Mouse (Mus musculus) lung, postnatal 0 days (tissue): ENCODE results near the gene Egflam. TPM values are rescaled to one million over a fixed set of nuclear protein-coding genes. Genes with fewer than 3 reads are reported as not detected.
A peak's percentile ranks its signal among the peaks of the same experiment; 100 is the strongest.

Source experiments
- ATAC-seq: fragments of 200-750 bp; cut with Nextera tagmentation; 2 replicates; pipeline ENCODE4 v1.8.0; 2017; ENCODE audit warnings: moderate library complexity
- DNase-seq: peaks from one replicate; pipeline ENCODE4 v3.0.0-alpha.2; 2016; ENCODE audit warnings: low spot score
- H3K27ac ChIP-seq: fragments of 300-500 bp; sonication (generic); 2 replicates; pipeline ENCODE4 v1.5.1; 2014; ENCODE audit warnings: antibody characterized with exemption, mild to moderate bottlenecking, low read length, mixed read lengths
- H3K27me3 ChIP-seq: fragments of 300-500 bp; sonication (generic); replicated peaks from 2 replicates; pipeline ENCODE4 v1.6.1; 2014; ENCODE audit warnings: low read length, mixed read lengths; ENCODE audit not compliant: insufficient read depth
- H3K36me3 ChIP-seq: fragments of 300-500 bp; sonication (generic); 2 replicates; pipeline ENCODE4 v1.6.1; 2014; ENCODE audit warnings: low read length, mixed read lengths; ENCODE audit not compliant: insufficient read depth
- H3K4me1 ChIP-seq: fragments of 300-500 bp; sonication (generic); 2 replicates; pipeline ENCODE4 v1.6.1; 2014; ENCODE audit warnings: antibody characterized with exemption, low read depth, low read length, mixed read lengths; ENCODE audit not compliant: insufficient read depth
- H3K4me2 ChIP-seq: fragments of 300-500 bp; sonication (generic); replicated peaks from 2 replicates; pipeline ENCODE4 v1.6.1; 2014; ENCODE audit warnings: low read depth, mild to moderate bottlenecking, low read length, moderate library complexity, mixed read lengths
- H3K4me3 ChIP-seq: fragments of 300-500 bp; sonication (generic); 2 replicates; pipeline ENCODE4 v1.5.1; 2014; ENCODE audit warnings: low read depth, low read length
- H3K9ac ChIP-seq: fragments of 300-500 bp; sonication (generic); replicated peaks from 2 replicates; pipeline ENCODE4 v1.6.1; 2014; ENCODE audit warnings: low read depth, mild to moderate bottlenecking
- H3K9me3 ChIP-seq: fragments of 300-500 bp; sonication (generic); 2 replicates; pipeline ENCODE4 v1.6.1; 2016; ENCODE audit warnings: low read length, mixed read lengths
- CTCF ChIP-seq: IDR thresholded peaks from 2 replicates; pipeline ENCODE4 v1.5.1; 2016; ENCODE audit warnings: antibody characterized with exemption, mild to moderate bottlenecking
- EP300 ChIP-seq: IDR thresholded peaks from 2 replicates; pipeline ENCODE4 v1.6.1; 2016; ENCODE audit warnings: antibody characterized with exemption, mild to moderate bottlenecking, control low read depth
- WGBS: fragments of 180-500 bp; shearing (Covaris S2); extraction: QIAGEN DNeasy Blood & Tissue Kit; methylation state at CpG from one replicate; pipeline ENCODE4 v1.1.7; 2014; 5-methylcytosine and 5-hydroxymethylcytosine counted together
- polyA plus RNA-seq: library from polyadenylated mRNA; unstranded; fragments of >200 nt; fragmentation: Nextera tagmentation; extraction: Ambion mirVana; gene quantifications from 2 replicates; pipeline ENCODE4 v1.2.1, GENCODE M21; 2015

Gene Egflam
- polyA plus RNA-seq, 1 experiment from 2014 or later, result 36.4 TPM

DNA sequence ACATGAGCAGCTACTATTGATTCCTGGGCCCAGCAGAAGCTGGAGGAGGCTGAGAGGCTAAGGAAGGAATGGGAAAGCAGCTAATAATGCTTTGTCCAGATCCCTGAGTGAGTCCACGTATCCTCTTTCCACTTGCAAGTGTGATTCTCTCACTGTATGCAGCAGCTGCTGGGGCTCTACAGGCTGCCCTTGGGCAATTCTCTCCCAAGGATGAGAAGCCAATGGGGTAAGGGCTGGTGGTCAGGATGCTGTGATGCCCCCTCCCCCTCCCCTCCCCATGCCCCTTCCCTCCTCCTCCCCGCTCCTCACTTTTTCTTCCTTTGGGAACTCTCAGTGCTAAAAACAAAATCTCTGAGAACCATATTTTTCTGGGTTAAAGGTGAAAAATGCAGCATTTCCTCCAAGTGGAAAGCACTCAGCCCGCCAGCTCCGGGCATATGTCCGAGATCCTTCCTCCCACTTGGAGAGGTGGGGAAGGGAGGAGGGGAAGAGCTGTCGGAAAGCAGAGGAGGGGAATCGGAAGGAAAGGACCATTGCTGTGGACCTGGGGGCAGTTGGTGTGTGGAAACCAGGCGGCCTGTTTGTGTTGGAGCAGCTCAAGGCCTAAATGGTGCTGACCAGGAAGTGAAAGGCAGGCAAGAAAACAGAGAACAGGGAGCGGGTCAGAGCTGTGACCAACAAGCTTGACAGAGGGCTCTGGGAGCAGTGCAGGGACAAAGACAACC, 194.4 kb downstream of the Egflam start:
- H3K9ac ChIP-seq, result no peak overlapping the region
- H3K4me2 ChIP-seq, result no peak overlapping the region
- WGBS, result 19% methylated on average over 9 of the region's 9 CpGs
- peaks cover 17% of the 10 kb centered on the region for H3K4me1 ChIP-seq
- no peaks in the 10 kb centered on the region for H3K36me3 ChIP-seq
- DNase-seq (peak; percentile 91), ATAC-seq (peak; percentile 81)
- H3K27me3 ChIP-seq, result no peaks in the 10 kb centered on the region
- no peaks in the 10 kb centered on the region for H3K9me3 ChIP-seq
- peak overlapping the region; percentile 71 for H3K27ac ChIP-seq
- H3K4me3 ChIP-seq, result no peak overlapping the region
- no peak for TF ChIP-seq CTCF
- peak; percentile 60; the same call in 1 of the 2 replicates for TF ChIP-seq EP300

DNA sequence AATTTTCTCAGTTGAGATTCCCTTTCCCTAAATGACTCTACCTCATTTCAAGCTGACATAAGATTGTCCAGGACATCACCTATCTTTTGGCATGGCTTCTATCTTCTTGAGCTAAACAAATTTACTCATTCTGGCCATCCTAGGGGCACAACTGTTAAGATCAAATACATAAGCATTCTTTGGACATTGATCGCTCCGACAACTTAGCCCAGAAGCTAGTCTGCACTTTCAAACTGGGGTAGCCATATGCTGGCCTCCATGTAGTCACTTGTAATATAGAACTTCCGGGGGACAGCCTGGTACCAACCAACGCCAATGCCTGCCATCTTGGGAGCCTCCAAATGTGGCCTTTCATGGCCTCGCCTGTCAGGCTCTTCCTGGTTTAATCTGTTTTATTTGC, 195.2 kb downstream of the Egflam start:
- no peak overlapping the region for H3K4me2 ChIP-seq

DNA sequence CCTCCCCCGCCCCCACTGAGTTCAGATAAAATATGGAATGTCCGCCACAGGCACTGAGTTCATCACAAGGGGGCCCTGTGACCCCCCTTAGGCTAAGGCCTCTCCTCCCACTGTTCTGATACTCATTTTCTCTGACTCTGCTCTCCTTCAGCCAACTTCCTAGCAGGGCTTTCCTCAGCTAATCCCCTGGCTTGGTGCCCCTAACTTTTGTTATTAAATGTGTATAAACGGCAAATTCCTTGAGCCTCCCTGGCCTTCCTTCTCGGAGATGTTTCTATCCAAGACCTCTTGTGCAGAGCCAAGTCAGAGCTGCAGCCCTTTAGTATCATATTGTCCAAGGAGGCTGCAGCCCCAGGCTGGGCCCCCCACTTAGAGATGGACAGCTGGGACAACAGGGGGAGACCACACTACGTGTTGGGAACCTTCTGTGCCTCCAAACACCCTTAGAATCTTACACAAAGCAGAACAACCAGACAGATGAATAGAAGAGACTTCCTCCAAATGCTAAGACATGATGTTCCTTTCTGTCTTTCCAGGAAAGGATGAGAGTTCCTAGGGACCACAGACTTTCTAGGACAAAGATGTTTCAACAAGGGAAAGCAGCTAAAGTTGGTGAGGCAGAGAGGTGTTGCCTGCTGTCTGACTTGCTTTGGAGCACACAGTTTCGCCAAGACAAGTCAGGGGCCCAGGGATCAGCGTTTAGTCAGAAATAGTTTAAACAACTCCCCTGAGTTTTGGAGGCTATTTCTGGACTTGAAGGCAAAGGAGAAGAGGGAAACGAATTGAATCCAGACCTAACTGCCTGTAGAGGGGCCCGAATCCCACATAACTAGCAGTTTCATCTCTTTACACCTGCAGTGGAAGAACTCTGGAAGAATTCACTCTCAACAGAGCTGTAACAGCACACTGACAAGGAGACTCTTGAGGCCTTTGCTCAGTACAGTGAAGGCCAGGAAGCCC, 196.5 kb downstream of the Egflam start:
- peak; percentile 1; the same call in 1 of the 2 replicates for TF ChIP-seq CTCF
- peak; percentile 94 for TF ChIP-seq EP300
- Histone ChIP-seq H3K27ac (peak overlapping the region; percentile 75), H3K27me3 (no peaks in the 10 kb centered on the region), H3K4me3 (no peak overlapping the region), H3K9me3 (no peaks in the 10 kb centered on the region), H3K4me2 (no peak overlapping the region), H3K4me1 (peaks cover 17% of the 10 kb centered on the region), H3K36me3 (no peaks in the 10 kb centered on the region), H3K9ac (no peak overlapping the region)
- ATAC-seq (peak; percentile 69), DNase-seq (peak; percentile 80)
- 38% methylated on average over 9 of the region's 9 CpGs for WGBS

More for the DNA sequence above, 195.2 kb downstream of the Egflam start:
- 91% methylated on average over 5 of the region's 5 CpGs for WGBS
- H3K4me3 ChIP-seq, result no peak overlapping the region
- H3K27ac ChIP-seq, result peak overlapping the region; percentile 71
- peaks cover 17% of the 10 kb centered on the region for H3K4me1 ChIP-seq
- no peaks in the 10 kb centered on the region for H3K27me3 ChIP-seq
- H3K36me3 ChIP-seq, result no peaks in the 10 kb centered on the region
- no peak for TF ChIP-seq CTCF
- no peak for TF ChIP-seq EP300
- DNase-seq, result no peak
- no peaks in the 10 kb centered on the region for H3K9me3 ChIP-seq
- ATAC-seq, result no peak
- H3K9ac ChIP-seq, result no peak overlapping the region

DNA sequence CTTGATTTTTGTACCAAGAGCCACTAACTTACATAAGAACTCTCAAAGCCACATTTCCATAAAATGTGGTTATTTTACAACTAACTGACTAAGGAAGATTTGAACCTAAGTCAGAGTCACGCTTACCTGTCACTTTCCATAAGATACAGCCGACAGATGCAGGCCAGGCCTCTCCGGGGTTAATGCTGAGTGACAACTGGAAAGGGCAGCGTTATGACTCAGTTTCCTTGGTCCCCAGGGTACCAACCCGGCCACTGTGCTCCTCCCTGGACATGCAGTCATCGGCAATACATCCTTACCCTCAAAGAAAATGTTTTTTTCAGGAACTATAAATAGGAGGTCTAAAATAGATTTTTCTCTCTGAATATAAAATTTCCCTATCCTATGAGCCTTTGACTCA, 197.9 kb downstream of the Egflam start:
- 64% methylated on average over 6 of the region's 6 CpGs for WGBS
- ATAC-seq (no peak), DNase-seq (no peak)
- Histone ChIP-seq H3K4me1 (peaks cover 17% of the 10 kb centered on the region), H3K9me3 (no peaks in the 10 kb centered on the region), H3K27ac (no peak overlapping the region), H3K36me3 (no peaks in the 10 kb centered on the region), H3K4me3 (no peak overlapping the region), H3K9ac (no peak overlapping the region), H3K27me3 (no peaks in the 10 kb centered on the region), H3K4me2 (no peak overlapping the region)
- TF ChIP-seq CTCF (no peak), EP300 (no peak)

DNA sequence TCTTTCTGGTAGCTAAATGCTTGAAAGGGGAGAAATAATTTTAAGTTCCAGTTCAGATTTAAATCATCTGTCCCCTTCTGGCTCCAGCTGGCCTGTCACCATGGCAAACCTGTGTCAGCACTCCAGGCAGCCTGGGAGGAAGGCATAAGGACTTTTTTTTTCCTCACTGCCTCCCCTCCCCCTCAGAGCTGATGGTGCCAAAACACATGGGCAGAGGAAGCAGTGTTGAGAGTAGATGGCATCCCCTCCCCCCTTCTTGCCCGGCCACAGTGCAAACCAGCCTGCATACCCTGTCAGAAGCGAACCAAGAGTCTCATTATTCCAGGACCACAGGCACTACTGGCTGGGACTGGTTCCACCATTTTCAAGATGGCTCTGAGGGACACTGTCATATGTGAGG, 199.4 kb downstream of the Egflam start:
- Histone ChIP-seq H3K9ac (no peak overlapping the region), H3K4me2 (no peak overlapping the region), H3K27me3 (no peaks in the 10 kb centered on the region), H3K27ac (no peak overlapping the region), H3K36me3 (no peaks in the 10 kb centered on the region), H3K9me3 (no peaks in the 10 kb centered on the region), H3K4me3 (no peak overlapping the region), H3K4me1 (peaks cover 9% of the 10 kb centered on the region)
- 48% methylated on average over 2 of the region's 2 CpGs for WGBS
- peak; percentile 39 for DNase-seq
- TF ChIP-seq CTCF (no peak), EP300 (no peak)
- ATAC-seq, result no peak

DNA sequence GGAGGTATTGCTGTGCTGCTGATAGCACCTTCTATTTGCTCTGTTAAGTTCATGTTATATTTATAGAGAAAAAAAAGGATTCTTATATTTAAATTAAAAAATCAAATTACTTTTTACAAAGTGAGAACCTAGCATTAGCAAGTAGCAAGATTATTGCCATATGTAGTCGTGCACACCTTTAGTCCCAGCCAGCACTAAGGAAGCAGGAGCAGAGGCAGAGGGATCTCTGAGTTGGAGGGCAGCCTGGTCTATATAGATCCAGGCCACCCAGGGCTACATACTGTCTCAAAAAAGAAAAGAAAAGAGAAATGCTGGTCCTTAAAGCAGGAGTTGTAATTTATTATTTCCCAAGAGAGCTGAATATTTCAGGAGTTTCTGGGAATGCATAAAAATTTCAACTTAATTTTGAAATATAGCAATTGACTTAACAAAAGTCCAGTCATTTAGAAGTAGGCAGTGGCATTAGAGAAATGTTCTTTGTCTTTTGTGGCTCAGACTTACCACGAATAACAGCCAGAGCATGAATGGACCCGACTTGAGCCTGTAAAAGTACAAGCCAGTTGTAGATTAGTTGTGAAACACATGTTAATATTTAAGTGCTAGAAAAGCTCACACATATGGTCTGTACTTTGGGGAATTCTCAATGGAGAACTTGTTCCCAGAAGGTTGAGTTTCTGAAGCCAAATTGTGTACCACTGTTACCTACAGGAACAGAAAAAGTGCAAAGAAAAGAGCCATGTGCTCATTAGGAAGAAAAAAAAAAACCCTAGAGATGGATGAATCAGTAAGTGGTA, 200.3 kb downstream of the Egflam start:
- Histone ChIP-seq H3K4me3 (no peak overlapping the region), H3K9me3 (no peaks in the 10 kb centered on the region), H3K4me1 (peaks cover 4% of the 10 kb centered on the region; the same call in 1 of the 2 replicates), H3K27ac (no peak overlapping the region), H3K4me2 (no peak overlapping the region), H3K36me3 (no peaks in the 10 kb centered on the region), H3K27me3 (no peaks in the 10 kb centered on the region), H3K9ac (no peak overlapping the region)
- ATAC-seq, result no peak
- whole genome bisulfite sequencing, result 62% methylated on average over 3 of the region's 3 CpGs
- TF ChIP-seq EP300, result no peak
- TF ChIP-seq CTCF, result no peak
- DNase-seq, result no peak
